Mouse (Mus musculus): ENCODE measurements around the gene Clrn1. TPM values are rescaled to one million over a fixed set of nuclear protein-coding genes. Genes with fewer than 3 reads are reported as not detected.

Gene Clrn1
- polyA plus RNA-seq, 1 experiment from 2014 or later = 0.65 TPM

GRCm38 (mm10) chr3:58828366-58829153, 56.6 kb downstream of the Clrn1 start:
- H3K27me3 ChIP-seq (replicated peaks; ENCODE audit: low read depth, poor library complexity, severe bottlenecking) = peaks cover 28% of the 10 kb centered on the region; the same call in 1 of the 2 replicates
- H3K4me1 ChIP-seq = peaks cover 4% of the 10 kb centered on the region; the same call in 1 of the 2 replicates
- H3K9me3 ChIP-seq = no peaks in the 10 kb centered on the region
- no peak for DNase-seq (ENCODE audit: low spot score)
- WGBS = 88% methylated on average over 14 of the region's 14 CpGs
- H3K27ac ChIP-seq (replicated peaks) = no peak overlapping the region
- no peaks in the 10 kb centered on the region for H3K36me3 ChIP-seq (replicated peaks)
- H3K4me3 ChIP-seq = no peak overlapping the region

- H3K27ac ChIP-seq (replicated peaks) = no peak overlapping the region
- WGBS = 12% methylated on average over 4 of the region's 4 CpGs
- no peaks in the 10 kb centered on the region for H3K9me3 ChIP-seq
- no peaks in the 10 kb centered on the region for H3K36me3 ChIP-seq (replicated peaks)
- peak; percentile 14 for DNase-seq (ENCODE audit: low spot score)
- H3K4me1 ChIP-seq = peaks cover 4% of the 10 kb centered on the region; the same call in 1 of the 2 replicates
- H3K4me3 ChIP-seq = no peak overlapping the region
- H3K27me3 ChIP-seq (replicated peaks; ENCODE audit: low read depth, poor library complexity, severe bottlenecking) = peaks cover 27% of the 10 kb centered on the region; the same call in 1 of the 2 replicates
Measured at GRCm38 (mm10) chr3:58826266-58826665, 58.9 kb downstream of the Clrn1 start.

DNA sequence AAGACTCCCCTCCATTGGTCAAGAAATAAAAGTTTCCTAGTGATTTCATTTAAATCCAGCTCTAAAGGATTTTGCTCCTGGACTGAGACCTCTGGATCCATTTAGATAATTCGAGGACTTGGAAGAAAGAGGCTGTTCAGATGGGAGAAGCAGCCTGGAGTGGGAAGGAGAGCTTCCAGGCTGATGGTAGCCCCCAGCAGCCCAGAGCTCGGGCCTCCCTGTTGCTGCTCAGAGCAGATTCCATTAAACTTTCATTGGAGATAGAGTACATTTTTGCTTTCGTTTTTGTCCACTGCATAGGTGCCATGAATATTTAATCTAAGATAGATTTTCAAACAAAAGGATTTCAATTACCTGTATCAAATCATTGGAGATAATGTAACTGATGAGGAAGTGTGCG, 62.9 kb downstream of the Clrn1 start, which contains the start of gene Mindy4b-ps:
TSS of gene Mindy4b-ps (minus strand) at position 101 of the 400 bp plus-strand sequence.
- H3K4me3 ChIP-seq = no peak within 1 kb of the TSS
- no peaks in the 10 kb centered on the region for H3K36me3 ChIP-seq (replicated peaks)
- 0 out of 2 replicates have a peak, but pooled peaks cover 10% of the 10 kb centered on the region for H3K27me3 ChIP-seq (replicated peaks; ENCODE audit: low read depth, poor library complexity, severe bottlenecking)
- H3K27ac ChIP-seq (replicated peaks) = no peak within 1 kb of the TSS
- no peaks in the 10 kb centered on the region for H3K9me3 ChIP-seq
- no peak for DNase-seq (ENCODE audit: low spot score)
- 63% methylated on average over 4 of the region's 4 CpGs for WGBS
- H3K4me1 ChIP-seq = peaks cover 6% of the 10 kb centered on the region; the same call in 1 of the 2 replicates

- 34% methylated on average over 6 of the region's 6 CpGs for WGBS
- no peak overlapping the region for H3K27ac ChIP-seq (replicated peaks)
- H3K27me3 ChIP-seq (replicated peaks; ENCODE audit: low read depth, poor library complexity, severe bottlenecking) = 0 out of 2 replicates have a peak, but pooled peaks cover 10% of the 10 kb centered on the region
Measured at GRCm38 (mm10) chr3:58817337-58817736, 67.8 kb downstream of the Clrn1 start.

DNA sequence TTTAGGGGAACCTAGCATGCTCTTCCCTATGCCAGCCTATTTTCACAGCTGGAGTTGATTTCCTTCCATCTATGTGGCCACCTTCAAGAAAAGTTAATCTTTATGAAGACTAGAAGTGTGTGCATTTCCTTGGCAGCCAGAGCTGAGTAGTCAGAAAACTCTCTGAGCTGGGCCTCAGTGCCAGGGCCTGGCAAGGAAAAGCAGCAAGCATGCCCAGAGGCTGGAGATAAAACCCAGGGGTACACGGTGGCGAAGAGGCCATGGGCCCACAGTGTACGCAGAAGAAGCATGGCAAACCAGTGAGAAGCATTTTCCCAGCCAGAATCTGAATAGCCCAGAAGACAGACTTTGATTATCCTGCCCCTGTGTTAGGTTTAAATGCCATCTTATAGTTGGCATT, 70.9 kb downstream of the Clrn1 start:
- no peaks in the 10 kb centered on the region for H3K9me3 ChIP-seq
- H3K4me1 ChIP-seq = peaks cover 18% of the 10 kb centered on the region
- H3K36me3 ChIP-seq (replicated peaks) = no peaks in the 10 kb centered on the region
- H3K4me3 ChIP-seq = no peak overlapping the region
- no peak overlapping the region for H3K27ac ChIP-seq (replicated peaks)
- no peak for DNase-seq (ENCODE audit: low spot score)
- 0 out of 2 replicates have a peak, but pooled peaks cover 10% of the 10 kb centered on the region for H3K27me3 ChIP-seq (replicated peaks; ENCODE audit: low read depth, poor library complexity, severe bottlenecking)
- WGBS = 90% methylated on average over 3 of the region's 3 CpGs

More at GRCm38 (mm10) chr3:58817337-58817736, 67.8 kb downstream of the Clrn1 start:
- Histone ChIP-seq H3K4me1 (0 out of 2 replicates have a peak, but pooled peaks cover 4% of the 10 kb centered on the region), H3K36me3 (replicated peaks) (no peaks in the 10 kb centered on the region), H3K9me3 (no peaks in the 10 kb centered on the region), H3K4me3 (no peak overlapping the region)
- no peak for DNase-seq (ENCODE audit: low spot score)

DNA sequence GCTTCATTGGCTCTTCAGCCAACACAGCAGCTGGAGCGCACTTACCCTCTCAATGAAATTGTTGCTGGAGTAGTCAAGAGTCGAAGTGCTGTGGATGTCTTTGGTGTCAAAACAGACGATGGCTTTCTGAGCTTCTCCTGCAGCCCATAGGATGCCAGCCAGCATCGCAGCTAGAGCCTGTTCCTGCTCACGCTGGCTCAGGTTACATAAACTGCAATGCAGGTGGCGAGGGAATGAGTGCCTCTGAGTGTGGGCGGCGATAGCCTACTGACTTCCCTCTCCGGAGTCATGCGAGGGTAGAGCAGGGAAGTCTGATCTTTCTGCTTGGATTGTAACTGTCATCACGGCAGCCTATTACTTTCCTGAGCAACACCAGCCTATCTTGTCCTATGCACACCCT, 74.8 kb downstream of the Clrn1 start:
- Histone ChIP-seq H3K4me1 (peaks cover 17% of the 10 kb centered on the region), H3K4me3 (no peak overlapping the region), H3K36me3 (replicated peaks) (no peaks in the 10 kb centered on the region), H3K9me3 (no peaks in the 10 kb centered on the region), H3K27me3 (replicated peaks; ENCODE audit: low read depth, poor library complexity, severe bottlenecking) (0 out of 2 replicates have a peak, but pooled peaks cover 3% of the 10 kb centered on the region), H3K27ac (replicated peaks) (no peak overlapping the region)
- WGBS = 51% methylated on average over 11 of the region's 11 CpGs
- peak; percentile 25 for DNase-seq (ENCODE audit: low spot score)

GRCm38 (mm10) chr3:58809111-58809915, 75.8 kb downstream of the Clrn1 start:
- 55% methylated on average over 12 of the region's 12 CpGs for WGBS
- no peak overlapping the region for H3K4me3 ChIP-seq
- DNase-seq (ENCODE audit: low spot score) = no peak
- no peak overlapping the region for H3K27ac ChIP-seq (replicated peaks)
- no peaks in the 10 kb centered on the region for H3K36me3 ChIP-seq (replicated peaks)
- 0 out of 2 replicates have a peak, but pooled peaks cover 3% of the 10 kb centered on the region for H3K27me3 ChIP-seq (replicated peaks; ENCODE audit: low read depth, poor library complexity, severe bottlenecking)
- peaks cover 17% of the 10 kb centered on the region for H3K4me1 ChIP-seq
- no peaks in the 10 kb centered on the region for H3K9me3 ChIP-seq

DNA sequence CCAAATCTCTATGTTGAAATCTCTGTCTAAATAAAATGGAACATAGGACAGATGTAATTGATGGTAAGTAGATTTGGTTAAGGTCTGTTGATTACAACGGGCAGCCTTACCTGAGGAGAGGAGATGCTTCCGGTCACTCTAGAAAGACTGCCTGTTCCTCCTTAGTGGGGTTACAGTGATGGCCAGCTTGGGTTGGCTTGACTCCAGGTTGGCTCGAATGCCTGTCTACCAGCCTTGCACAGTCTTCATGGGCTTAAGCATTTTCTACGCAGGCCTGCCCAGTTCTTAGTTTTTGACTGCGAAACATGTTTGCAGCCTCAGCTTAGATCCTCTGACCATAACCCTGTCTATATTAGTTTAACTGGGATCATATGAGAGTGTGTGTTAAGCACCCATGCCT, 76.5 kb downstream of the Clrn1 start:
- Histone ChIP-seq H3K9me3 (no peaks in the 10 kb centered on the region), H3K4me1 (peaks cover 17% of the 10 kb centered on the region), H3K36me3 (replicated peaks) (no peaks in the 10 kb centered on the region), H3K4me3 (no peak overlapping the region), H3K27ac (replicated peaks) (no peak overlapping the region), H3K27me3 (replicated peaks; ENCODE audit: low read depth, poor library complexity, severe bottlenecking) (0 out of 2 replicates have a peak, but pooled peaks cover 3% of the 10 kb centered on the region)
- 94% methylated on average over 5 of the region's 5 CpGs for WGBS
- DNase-seq (ENCODE audit: low spot score) = no peak

DNA sequence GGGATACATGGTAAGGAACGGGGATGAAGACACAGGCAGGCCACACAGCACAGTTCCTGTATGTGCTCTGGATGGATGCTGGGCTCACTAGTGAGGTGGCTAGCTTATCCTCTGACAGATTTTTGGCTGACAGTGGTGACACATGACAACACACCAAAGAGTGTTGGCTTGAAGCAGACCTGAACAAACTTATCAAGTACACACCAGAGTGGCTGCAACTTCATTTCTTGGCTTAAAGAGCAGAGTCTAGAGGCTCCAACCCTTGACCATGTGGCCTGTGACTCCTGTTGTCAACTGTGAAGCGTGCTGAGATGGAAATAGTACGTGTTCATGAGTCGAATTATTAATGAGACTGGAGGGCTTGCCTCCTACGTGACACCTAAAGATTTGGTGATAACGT, 80.4 kb downstream of the Clrn1 start:
- H3K27me3 ChIP-seq (replicated peaks; ENCODE audit: low read depth, poor library complexity, severe bottlenecking) = no peaks in the 10 kb centered on the region
- 89% methylated on average over 6 of the region's 6 CpGs for WGBS
- H3K4me1 ChIP-seq = peaks cover 7% of the 10 kb centered on the region
- H3K9me3 ChIP-seq = no peaks in the 10 kb centered on the region
- no peak for DNase-seq (ENCODE audit: low spot score)
- H3K27ac ChIP-seq (replicated peaks) = no peak overlapping the region
- H3K36me3 ChIP-seq (replicated peaks) = no peaks in the 10 kb centered on the region
- H3K4me3 ChIP-seq = no peak overlapping the region

- Histone ChIP-seq H3K27me3 (replicated peaks; ENCODE audit: low read depth, poor library complexity, severe bottlenecking) (no peaks in the 10 kb centered on the region), H3K36me3 (replicated peaks) (no peaks in the 10 kb centered on the region), H3K27ac (replicated peaks) (no peak overlapping the region), H3K4me3 (no peak overlapping the region), H3K4me1 (no peaks in the 10 kb centered on the region; the same call in 1 of the 2 replicates), H3K9me3 (no peaks in the 10 kb centered on the region)
- 76% methylated on average over 4 of the region's 4 CpGs for WGBS
- no peak for DNase-seq (ENCODE audit: low spot score)
Measured at GRCm38 (mm10) chr3:58798676-58799075, 86.5 kb downstream of the Clrn1 start.

DNA sequence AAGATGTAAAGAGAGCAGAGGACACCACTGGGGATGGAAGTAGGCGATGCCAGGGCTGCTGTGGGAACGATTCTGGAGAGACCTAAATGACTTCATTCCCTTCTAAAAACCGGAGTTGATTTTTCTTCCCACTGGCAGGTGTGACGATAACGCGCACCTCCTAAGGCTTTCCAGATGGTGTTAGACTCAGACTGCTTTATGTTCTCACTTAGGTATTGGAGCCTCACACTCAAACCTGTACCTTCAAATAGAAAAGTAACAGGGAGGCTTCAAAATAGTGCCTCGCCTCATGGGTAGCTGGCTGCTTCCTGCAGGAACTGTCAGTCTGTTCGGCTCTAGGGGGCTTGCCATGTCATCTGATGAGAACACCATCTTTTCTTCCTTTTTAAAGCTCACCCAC, 86.9 kb downstream of the Clrn1 start:
- 81% methylated on average over 8 of the region's 8 CpGs for WGBS
- H3K27ac ChIP-seq (replicated peaks) = no peak overlapping the region
- no peaks in the 10 kb centered on the region; the same call in 1 of the 2 replicates for H3K4me1 ChIP-seq
- H3K27me3 ChIP-seq (replicated peaks; ENCODE audit: low read depth, poor library complexity, severe bottlenecking) = no peaks in the 10 kb centered on the region
- DNase-seq (ENCODE audit: low spot score) = no peak
- no peak overlapping the region for H3K4me3 ChIP-seq
- no peaks in the 10 kb centered on the region for H3K9me3 ChIP-seq
- no peaks in the 10 kb centered on the region for H3K36me3 ChIP-seq (replicated peaks)
